12 mouse cellular contexts compared by ENCODE assay signal in genomic region chr12:26525698-26526026, GRCm38 (mm10). TPM values are rescaled to one million over a fixed set of nuclear protein-coding genes. Genes with fewer than 3 reads are reported as not detected.
DNase-seq lines count a peak whose midpoint lies in the region; ATAC-seq and TF ChIP-seq lines count a peak whose summit lies in the region.
"Had no signal": no experiment of that assay in that cellular context is flagged by ENCODE, and none has a peak within 500 bp of the region (broad histone marks: within the 10 kb centered on the region; RNA-seq: fewer than 3 reads in every experiment).

No protein-coding gene starts in this region.

- peak overlapping the region; percentile 75 for H3K27ac ChIP-seq in hindbrain, embryonic 13.5 days
- no peak overlapping the region for H3K27ac ChIP-seq in hindbrain, embryonic 12.5 days
- H3K27ac ChIP-seq in midbrain, embryonic 15.5 days: peak overlapping the region; percentile 52
- no peak overlapping the region for H3K27ac ChIP-seq in midbrain, embryonic 16.5 days (ENCODE audit: low read length)
- no peak overlapping the region for H3K27ac ChIP-seq in forebrain, postnatal 0 days (ENCODE audit: low read depth, low read length)
- H3K27ac ChIP-seq: embryonic facial prominence, embryonic 12.5 days; limb, embryonic 15.5 days; midbrain, embryonic 12.5 days had no signal

- TF ChIP-seq CTCF in forebrain, postnatal 0 days (IDR thresholded peaks at IDR 0.05; ENCODE audit: low read depth): no peak

- ATAC-seq in hindbrain, embryonic 13.5 days (ENCODE audit: low FRiP score): no peak
- ATAC-seq in hindbrain, embryonic 12.5 days (ENCODE audit: low FRiP score): no peak
- ATAC-seq in midbrain, embryonic 15.5 days (replicated peaks): no peak
- no peak for ATAC-seq in midbrain, embryonic 16.5 days
- ATAC-seq in forebrain, postnatal 0 days: peak; percentile 25; the same call in 1 of the 2 replicates

- H3K4me3 ChIP-seq in hindbrain, embryonic 13.5 days: no peak overlapping the region
- no peak overlapping the region for H3K4me3 ChIP-seq in hindbrain, embryonic 12.5 days
- H3K4me3 ChIP-seq in midbrain, embryonic 15.5 days: no peak overlapping the region
- no peak overlapping the region for H3K4me3 ChIP-seq in midbrain, embryonic 16.5 days (ENCODE audit: low read depth, low read length)
- no peak overlapping the region for H3K4me3 ChIP-seq in forebrain, postnatal 0 days (ENCODE audit: low read depth, low read length)
- H3K4me3 ChIP-seq: embryonic facial prominence, embryonic 12.5 days; limb, embryonic 15.5 days; midbrain, embryonic 12.5 days had no signal

- H3K27me3 ChIP-seq in hindbrain, embryonic 13.5 days: no peaks in the 10 kb centered on the region
- H3K27me3 ChIP-seq in hindbrain, embryonic 12.5 days: no peaks in the 10 kb centered on the region; the same call in 1 of the 2 replicates
- no peaks in the 10 kb centered on the region for H3K27me3 ChIP-seq in midbrain, embryonic 15.5 days (replicated peaks)
- H3K27me3 ChIP-seq in midbrain, embryonic 16.5 days (ENCODE audit: control insufficient read depth, insufficient read depth, low read depth, low read length): no peaks in the 10 kb centered on the region
- H3K27me3 ChIP-seq in forebrain, postnatal 0 days (ENCODE audit: insufficient read depth, low read length): no peaks in the 10 kb centered on the region
- H3K27me3 ChIP-seq: embryonic facial prominence, embryonic 12.5 days; limb, embryonic 15.5 days; midbrain, embryonic 12.5 days had no signal

- no peaks in the 10 kb centered on the region for H3K36me3 ChIP-seq in hindbrain, embryonic 13.5 days
- H3K36me3 ChIP-seq in hindbrain, embryonic 12.5 days: no peaks in the 10 kb centered on the region
- H3K36me3 ChIP-seq in midbrain, embryonic 15.5 days (replicated peaks): no peaks in the 10 kb centered on the region
- H3K36me3 ChIP-seq in midbrain, embryonic 16.5 days (ENCODE audit: control insufficient read depth, insufficient read depth, low read length): no peaks in the 10 kb centered on the region
- H3K36me3 ChIP-seq in forebrain, postnatal 0 days (ENCODE audit: insufficient read depth): no peaks in the 10 kb centered on the region
- H3K36me3 ChIP-seq: embryonic facial prominence, embryonic 12.5 days; limb, embryonic 15.5 days; midbrain, embryonic 12.5 days had no signal

- DNase-seq in forebrain, postnatal 0 days: peak; percentile 63
- DNase-seq in right cerebral cortex, postnatal 25 days: peak; percentile 35
- DNase-seq in gastrocnemius, postnatal 25 days: no peak
- DNase-seq in liver: no peak

- WGBS in hindbrain, embryonic 13.5 days: 48% methylated on average over 5 of the region's 5 CpGs
- WGBS in hindbrain, embryonic 12.5 days: 66% methylated on average over 5 of the region's 5 CpGs
- WGBS in midbrain, embryonic 15.5 days: 47% methylated on average over 5 of the region's 5 CpGs
- WGBS in midbrain, embryonic 16.5 days: 39% methylated on average over 5 of the region's 5 CpGs
- WGBS in forebrain, postnatal 0 days: 16% methylated on average over 5 of the region's 5 CpGs

- peaks cover 17% of the 10 kb centered on the region for H3K4me1 ChIP-seq in hindbrain, embryonic 13.5 days (replicated peaks)
- H3K4me1 ChIP-seq in hindbrain, embryonic 12.5 days: peaks cover 13% of the 10 kb centered on the region
- H3K4me1 ChIP-seq in midbrain, embryonic 15.5 days: peaks cover 16% of the 10 kb centered on the region
- H3K4me1 ChIP-seq in midbrain, embryonic 16.5 days (ENCODE audit: control insufficient read depth, insufficient read depth, low read length): peaks cover 5% of the 10 kb centered on the region; the same call in 1 of the 2 replicates
- peaks cover 4% of the 10 kb centered on the region; the same call in 1 of the 2 replicates for H3K4me1 ChIP-seq in forebrain, postnatal 0 days (ENCODE audit: insufficient read depth)

- H3K9me3 ChIP-seq in hindbrain, embryonic 13.5 days: no peaks in the 10 kb centered on the region
- H3K9me3 ChIP-seq in hindbrain, embryonic 12.5 days (replicated peaks): no peaks in the 10 kb centered on the region
- no peaks in the 10 kb centered on the region for H3K9me3 ChIP-seq in midbrain, embryonic 15.5 days
- H3K9me3 ChIP-seq in midbrain, embryonic 16.5 days (replicated peaks; ENCODE audit: control insufficient read depth, low read length, poor library complexity, severe bottlenecking): no peaks in the 10 kb centered on the region
- H3K9me3 ChIP-seq in forebrain, postnatal 0 days (ENCODE audit: low read length): no peaks in the 10 kb centered on the region
- H3K9me3 ChIP-seq: embryonic facial prominence, embryonic 12.5 days; limb, embryonic 15.5 days; midbrain, embryonic 12.5 days had no signal

- H3K9ac ChIP-seq in hindbrain, embryonic 13.5 days: no peak overlapping the region
- H3K9ac ChIP-seq in hindbrain, embryonic 12.5 days: no peak overlapping the region
- no peak overlapping the region for H3K9ac ChIP-seq in midbrain, embryonic 15.5 days
- no peak overlapping the region for H3K9ac ChIP-seq in midbrain, embryonic 16.5 days (ENCODE audit: low read depth, low read length)
- no peak overlapping the region for H3K9ac ChIP-seq in forebrain, postnatal 0 days
- H3K9ac ChIP-seq: embryonic facial prominence, embryonic 12.5 days; limb, embryonic 15.5 days; midbrain, embryonic 12.5 days had no signal

- no peak overlapping the region for H3K4me2 ChIP-seq in hindbrain, embryonic 13.5 days
- H3K4me2 ChIP-seq in hindbrain, embryonic 12.5 days (replicated peaks): no peak overlapping the region
- no peak overlapping the region for H3K4me2 ChIP-seq in midbrain, embryonic 15.5 days
- H3K4me2 ChIP-seq in midbrain, embryonic 16.5 days (ENCODE audit: low read length): no peak overlapping the region; the same call in 1 of the 2 replicates
- H3K4me2 ChIP-seq in forebrain, postnatal 0 days (ENCODE audit: low read depth): no peak overlapping the region
- H3K4me2 ChIP-seq: embryonic facial prominence, embryonic 12.5 days; heart, embryonic 11.5 days; limb, embryonic 15.5 days; midbrain, embryonic 12.5 days had no signal

RNA-seq across cellular contexts. Expression of gene Cmpk2, which starts 56.7 kb away (rescaled TPM):
- polyA plus RNA-seq in hindbrain, embryonic 13.5 days (2015; fragmentation: Nextera tagmentation; extraction: Ambion mirVana): 11.4 and 13.2 TPM in 2 replicates
- 7.6 and 8.8 TPM in 2 replicates for polyA plus RNA-seq in hindbrain, embryonic 12.5 days (2016; fragmentation: Nextera tagmentation; extraction: Ambion mirVana)
- 15.6 TPM in 2 replicates for polyA plus RNA-seq in midbrain, embryonic 15.5 days (2015; fragmentation: Nextera tagmentation; extraction: Ambion mirVana)
- 18.8 and 25.1 TPM in 2 replicates for polyA plus RNA-seq in midbrain, embryonic 16.5 days (2015; fragmentation: Nextera tagmentation; extraction: Ambion mirVana)
- 23.1 and 25.1 TPM in 2 replicates for total RNA-seq in forebrain, postnatal 0 days (2014; rRNA removed)
- polyA plus RNA-seq in forebrain, postnatal 0 days (2015; fragmentation: Nextera tagmentation; extraction: Ambion mirVana): 18.2 and 21.0 TPM in 2 replicates
- 1 to 10 TPM; 1.7 to 1.9 TPM for total RNA-seq in gastrocnemius, postnatal 25 days (2021)

Comparison
In these comparisons a context has a peak if more than half of its experiments do, and no peak if none do; other contexts are left out.
1. H3K27ac ChIP-seq: peak in hindbrain, embryonic 13.5 days (single experiment) and midbrain, embryonic 15.5 days (single experiment); none in hindbrain, embryonic 12.5 days (single experiment), midbrain, embryonic 16.5 days (single experiment) and forebrain, postnatal 0 days (single experiment).
2. DNase-seq: peak in forebrain, postnatal 0 days (single experiment) and right cerebral cortex, postnatal 25 days (single experiment); none in gastrocnemius, postnatal 25 days (single experiment) and liver (single experiment).